Mouse (Mus musculus) spleen, postnatal 36 days (tissue): ENCODE data around the gene Arhgap36.

ENCODE experiments used
- DNase-seq, 2 experiments: peaks; one replicate each; pipeline ENCODE4 v3.0.0; 2022; ENCODE audit warnings: low spot score in 2 of 2, mixed read lengths in 1 of 2

The Arhgap36 gene

DNA sequence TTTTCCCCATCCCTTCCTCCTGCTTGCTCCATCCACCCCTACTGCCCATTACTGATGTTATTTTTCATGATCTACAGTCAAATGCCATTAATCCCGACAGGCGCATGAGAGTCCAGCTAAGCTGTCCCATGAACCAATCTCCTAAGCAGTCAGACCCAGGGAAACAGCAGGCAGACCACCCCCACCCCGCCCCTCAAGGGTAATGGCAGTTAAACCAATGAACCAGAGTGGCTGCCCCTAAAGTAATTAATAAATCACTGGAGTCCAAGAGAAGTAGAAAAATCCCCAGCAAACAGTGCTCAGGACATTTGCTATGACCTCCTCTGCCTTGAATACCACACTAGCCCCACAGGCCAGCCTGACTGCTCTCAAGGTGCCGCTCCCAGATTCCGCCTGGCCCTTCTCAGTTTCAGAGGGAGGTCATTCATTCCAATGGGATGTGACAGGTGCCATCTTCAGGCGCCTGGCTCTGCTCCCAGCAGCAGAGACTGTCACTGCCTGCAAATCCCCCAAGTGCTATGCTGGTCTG lies at the start of gene Arhgap36:
Gene Arhgap36, plus strand, starts transcription at position 504 of the 529 bp plus-strand sequence.
- DNase-seq, result no peak

DNA sequence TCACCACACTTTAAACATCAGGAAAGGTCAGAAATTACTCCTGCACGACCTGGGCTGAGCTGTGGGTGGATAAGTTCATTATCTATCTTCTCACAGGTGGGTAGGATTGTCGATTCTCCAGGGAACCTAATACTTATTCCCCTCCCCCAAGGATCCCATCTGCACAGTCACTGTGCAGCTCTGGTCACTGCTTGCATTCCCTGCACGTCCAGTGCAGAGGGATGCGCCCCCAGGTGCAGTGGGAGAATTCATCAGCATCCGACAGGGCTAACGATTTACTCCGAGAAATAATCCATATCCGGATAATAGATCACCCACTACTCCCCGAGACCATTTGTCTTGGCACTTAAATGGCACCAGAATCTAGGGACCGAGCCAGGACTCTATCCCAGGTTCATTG lies 6.0 kb upstream of the Arhgap36 start:
- DNase-seq, result no peak

DNA sequence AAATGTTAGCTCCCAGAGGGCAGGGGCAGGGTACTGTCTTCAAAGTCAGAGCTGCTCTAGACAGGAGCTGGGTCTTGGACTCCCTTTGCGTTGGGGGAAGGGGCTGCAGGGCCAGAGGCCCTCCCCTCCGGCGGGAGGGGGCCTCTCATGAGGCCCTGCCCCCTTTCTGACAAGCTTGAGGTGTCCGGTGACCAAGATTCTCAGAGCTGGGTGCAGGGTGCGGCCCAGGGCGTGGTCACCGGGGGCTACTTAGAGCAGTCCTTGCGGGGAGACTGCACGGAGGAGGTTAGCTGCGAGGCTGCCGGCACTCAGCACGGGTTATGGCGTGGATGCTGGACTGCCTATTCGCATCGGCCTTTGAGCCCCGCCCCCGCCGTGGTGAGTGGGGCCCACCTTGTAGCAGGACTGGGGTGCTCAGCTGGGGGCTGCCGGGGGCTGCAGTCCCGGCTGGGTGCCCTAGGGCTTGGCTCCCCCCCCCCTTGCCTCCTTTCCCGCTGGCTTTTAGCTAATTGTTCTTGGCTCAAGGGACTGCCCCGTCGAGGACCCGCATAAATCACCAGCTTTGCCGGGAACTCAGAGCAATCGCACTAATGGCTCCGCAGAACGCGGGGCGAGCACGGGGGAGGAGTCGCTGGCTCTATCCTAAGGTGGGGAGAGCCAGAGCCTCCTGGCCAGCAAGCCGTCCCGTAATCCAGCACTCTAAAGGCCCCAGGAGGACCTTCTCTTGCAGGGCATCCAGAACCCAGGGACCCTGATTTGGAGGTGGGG lies 6.7 kb downstream of the Arhgap36 start:
- no peak for DNase-seq

DNA sequence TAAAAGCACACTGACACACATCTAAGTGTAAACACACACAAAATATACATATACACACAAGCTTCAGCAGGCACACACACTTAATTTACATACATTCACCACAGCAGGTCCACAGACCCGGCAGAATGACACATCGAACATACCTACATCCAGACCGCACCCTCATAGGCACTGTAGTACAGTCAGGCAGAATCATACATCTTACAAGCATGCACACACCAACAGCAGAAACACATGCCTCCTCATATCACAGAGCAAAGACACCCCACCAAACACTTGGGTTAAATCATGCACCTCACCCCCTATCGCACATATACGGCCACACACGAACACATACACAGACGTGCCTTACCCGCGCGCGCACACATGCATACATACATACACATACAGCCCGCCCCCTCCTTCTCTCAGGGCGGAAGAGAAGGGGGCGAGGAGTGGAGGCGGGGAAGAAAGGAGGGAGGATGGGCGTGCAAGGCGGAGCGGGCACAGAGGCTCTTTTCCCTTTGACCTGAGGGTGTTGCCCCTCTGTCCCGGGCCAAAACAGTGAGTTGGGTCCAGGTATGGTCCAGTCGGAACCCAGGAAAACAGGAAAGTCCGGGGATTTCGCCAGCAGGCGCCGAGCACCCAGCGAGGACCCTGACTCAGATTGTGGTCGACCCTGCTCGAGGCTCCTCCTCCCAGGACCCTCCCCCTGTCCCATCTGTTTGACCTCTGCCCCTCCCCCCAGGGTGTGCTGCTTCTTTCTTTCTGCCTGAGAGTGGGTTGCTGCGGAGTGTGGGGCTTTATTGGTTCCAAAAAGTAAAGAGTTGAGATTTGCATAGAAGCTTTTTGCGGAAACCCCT lies 16.4 kb downstream of the Arhgap36 start:
- DNase-seq, result no peak

DNA sequence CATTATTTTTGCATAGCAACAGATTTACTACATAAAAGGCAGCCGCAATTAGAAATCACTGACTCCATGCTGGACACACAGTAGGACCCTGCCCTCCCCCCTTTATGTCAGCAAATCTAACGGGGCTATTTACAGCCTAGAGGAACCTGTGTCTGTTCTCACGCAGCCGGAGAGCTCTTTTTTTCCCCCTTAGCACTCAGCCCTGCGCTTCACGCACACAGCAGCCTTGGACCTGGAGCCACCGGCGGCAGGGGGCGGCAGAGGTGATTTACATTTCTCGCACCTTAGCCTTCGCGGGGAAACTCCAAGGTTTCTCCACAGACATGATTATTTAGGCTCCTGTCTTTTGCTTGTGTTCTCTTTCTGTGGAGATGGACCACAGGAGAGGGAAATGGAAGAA lies 17.1 kb downstream of the Arhgap36 start:
- DNase-seq, result no peak

DNA sequence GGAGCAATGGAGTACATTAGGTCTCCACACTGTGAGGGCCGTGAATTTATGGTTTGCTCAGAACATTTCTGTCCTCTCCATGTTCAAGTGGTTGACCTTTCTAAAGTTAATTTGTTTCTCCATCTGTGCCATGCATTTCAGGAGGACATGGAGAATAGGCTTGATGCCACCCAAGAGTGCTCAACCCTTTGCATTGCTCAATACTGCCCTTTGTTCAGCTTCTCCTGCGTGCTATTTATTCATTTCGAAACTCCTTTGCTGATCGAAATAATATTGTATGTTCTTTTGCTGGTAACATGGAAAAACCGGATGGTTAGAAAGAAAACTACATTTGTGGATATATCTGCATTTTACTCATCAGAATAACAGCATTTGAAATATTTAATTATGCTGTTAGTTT lies 25.4 kb downstream of the Arhgap36 start:
- no peak for DNase-seq

DNA sequence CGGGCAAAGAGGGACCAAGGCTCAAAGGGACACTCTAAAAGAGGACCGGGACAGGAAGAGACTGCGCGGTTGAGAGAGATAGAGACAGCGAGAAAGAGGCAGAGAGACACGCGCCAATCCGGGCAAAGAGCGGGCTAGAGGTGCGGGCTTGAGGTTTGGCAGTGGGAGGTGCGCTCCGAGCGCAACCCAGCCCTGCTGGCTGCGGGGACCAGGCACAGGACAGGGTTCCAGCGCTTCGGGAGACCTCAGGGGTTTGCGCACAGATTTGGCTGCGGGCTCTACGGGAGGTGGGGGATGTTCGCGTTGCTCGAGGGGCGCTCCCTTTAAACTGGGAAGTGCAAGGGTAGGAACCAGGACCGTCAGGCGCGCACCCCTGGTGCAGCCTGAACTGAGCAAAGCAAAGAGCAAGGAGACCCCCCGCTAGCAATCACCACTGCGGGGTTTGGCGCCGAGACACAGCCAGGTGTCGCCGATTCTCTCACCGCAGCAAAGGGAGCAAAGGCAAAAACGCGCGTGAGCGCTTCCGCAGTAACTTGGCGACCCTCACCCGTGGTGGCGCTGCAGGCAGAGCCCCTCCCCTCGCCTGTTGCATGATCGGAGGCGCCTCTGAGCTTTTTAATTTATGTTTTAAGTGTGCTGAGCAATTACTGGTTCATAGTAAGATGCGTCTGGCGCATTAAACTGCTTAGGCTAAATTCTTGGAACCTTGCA lies 30.1 kb downstream of the Arhgap36 start:
- no peak for DNase-seq
